Mouse (Mus musculus): ENCODE measurements around the gene Schip1.

DNA sequence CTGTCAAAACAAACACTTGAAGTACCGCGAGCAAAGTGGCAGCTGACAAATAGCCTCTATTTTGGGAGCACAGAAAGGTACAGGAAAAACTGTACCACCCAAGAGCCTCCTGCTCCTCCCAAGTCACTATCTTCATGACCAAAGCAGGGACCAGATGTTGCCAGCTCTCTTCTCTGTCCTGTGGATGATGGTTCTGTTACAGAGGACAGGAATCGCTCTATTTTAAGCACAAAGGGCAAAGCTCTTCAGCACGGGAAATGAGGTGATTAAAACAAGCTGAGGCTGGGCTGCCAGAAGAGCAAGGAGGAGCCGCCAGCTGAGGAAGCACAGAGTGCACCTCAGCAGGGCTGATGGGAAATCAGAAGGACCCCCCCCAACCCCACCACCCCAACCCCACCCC, 388.7 kb downstream of the Schip1 start:
- TF ChIP-seq CTCF (IDR thresholded peaks at IDR 0.05; ENCODE audit: low read depth) (no peak), EP300 (IDR thresholded peaks at IDR 0.05; ENCODE audit: low read depth) (no peak)
